Mouse (Mus musculus) inflammation-experienced regulatory T-cells, adult 16 weeks (primary cell): ENCODE measurements around the gene 2610301B20Rik. TPM values are rescaled to one million over a fixed set of nuclear protein-coding genes. Genes with fewer than 3 reads are reported as not detected.

ENCODE experiments used
- polyA plus RNA-seq: library from polyadenylated mRNA; unstranded; fragments of 100-300 nt; shearing (Covaris generic); gene quantifications from one replicate; pipeline ENCODE4 v1.2.1, GENCODE M21; 2017

Gene 2610301B20Rik
- 17.1 TPM for polyA plus RNA-seq

GRCm38 (mm10) chr4:10873920-10874665 is at the start of gene 2610301B20Rik:
TSS of gene 2610301B20Rik (plus strand) at chr4:10874498.

